8 mouse cellular contexts compared by ENCODE assay signal in the genomic region with DNA sequence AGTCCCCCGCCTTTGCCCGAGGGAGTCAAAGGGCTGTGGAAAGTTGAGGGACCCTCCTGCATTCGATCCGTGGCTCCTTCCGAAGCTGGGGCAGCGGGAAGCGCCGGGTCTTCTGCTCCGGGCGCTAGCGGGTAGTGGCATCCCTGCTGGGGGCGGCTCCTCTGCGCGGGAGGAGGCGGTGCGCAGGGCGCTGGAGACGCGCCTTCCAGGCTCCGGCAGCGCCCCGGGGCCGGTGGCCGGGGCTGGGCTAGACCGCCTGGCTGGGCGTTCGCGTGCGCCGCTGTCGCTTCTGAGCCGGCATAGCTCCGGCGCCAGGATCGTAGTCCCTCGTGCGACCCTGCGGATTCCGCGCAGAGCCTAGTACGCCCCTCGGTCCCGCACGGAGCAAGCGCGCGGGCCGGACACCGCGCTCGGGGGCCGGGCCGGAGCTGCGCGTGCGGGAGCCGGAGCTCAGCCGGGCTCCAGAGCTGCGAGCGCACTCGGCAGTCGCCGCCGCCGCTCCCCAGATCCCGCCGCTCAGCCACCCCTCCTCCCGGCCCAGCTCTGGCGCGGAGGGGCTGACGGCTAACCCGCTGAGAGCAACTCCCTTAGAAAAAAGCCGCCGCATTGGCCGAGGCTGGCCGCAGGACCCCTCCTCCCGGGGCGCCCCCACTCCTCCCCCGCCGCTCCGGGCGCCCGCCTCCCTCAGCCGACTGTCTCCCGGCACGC. TPM values are rescaled to one million over a fixed set of nuclear protein-coding genes. Genes with fewer than 3 reads are reported as not detected.
A peak's percentile ranks its signal among the peaks of the same experiment; 100 is the strongest.
DNase-seq lines count a peak whose midpoint lies in the region; ATAC-seq lines count a peak whose summit lies in the region.

A gene (plus strand): TSS at position 236 of the 708 bp plus-strand sequence.

- peaks cover 87% of the 10 kb centered on the region for H3K27me3 ChIP-seq in hindbrain, embryonic 10.5 days (ENCODE audit: insufficient read depth, poor library complexity, severe bottlenecking)

- DNase-seq in CD4-positive, CD25-positive, alpha-beta regulatory T cell, adult 2 months (ENCODE audit: low read depth, low spot score) = peak; percentile 5
- peak; percentile 19 for DNase-seq in cerebellum, adult 9-10 months
- peak; percentile 27 to 68 for DNase-seq in frontal cortex, postnatal 10 days (ENCODE audit: low spot score in 2 of 2)
- peak; percentile 75 for DNase-seq in hindbrain, embryonic 10.5 days (ENCODE audit: low spot score)
- DNase-seq in left cerebral cortex, adult 8-10 months (ENCODE audit: low spot score in 2 of 2) = peak; percentile 25 to 31
- peak; percentile 76 to 91 for DNase-seq in lung, postnatal 4 days
- peak; percentile 34 to 39 for DNase-seq in right cerebral cortex, postnatal 36 days (ENCODE audit: low spot score in 2 of 2)

- under 1% methylated on average over 85 of the region's 86 CpGs for WGBS in hindbrain, embryonic 10.5 days

- H3K4me3 ChIP-seq in hindbrain, embryonic 10.5 days = peak within 1 kb of the TSS; percentile 78

- ATAC-seq in CD4-positive, CD25-positive, alpha-beta regulatory T cell, adult 4 months = no peak

- H3K4me1 ChIP-seq in hindbrain, embryonic 10.5 days (replicated peaks) = peaks cover 19% of the 10 kb centered on the region

- H3K27ac ChIP-seq in hindbrain, embryonic 10.5 days = peak within 1 kb of the TSS; percentile 86

- no peaks in the 10 kb centered on the region for H3K36me3 ChIP-seq in hindbrain, embryonic 10.5 days

- no peaks in the 10 kb centered on the region for H3K9me3 ChIP-seq in hindbrain, embryonic 10.5 days

RNA-seq across cellular contexts. Expression of the gene that starts here (rescaled TPM):
- polyA plus RNA-seq in CD4-positive, CD25-positive, alpha-beta regulatory T cell, adult 4 months (2017; shearing (Covaris generic)) = not detected
- 1.6 and 3.1 TPM in 2 replicates for polyA plus RNA-seq in hindbrain, embryonic 10.5 days (2016; fragmentation: Nextera tagmentation; extraction: Ambion mirVana)
- total RNA-seq in left cerebral cortex, adult 8-10 months (2022) = 10 to 100 TPM in 1 of 4 experiments, 1 to 10 TPM in 3; 7.9 to 10.4 (median 9.6) TPM

Comparison
In these comparisons a context has a peak if more than half of its experiments do, and no peak if none do; other contexts are left out.
1. DNase-seq: peak in every context shown above with its lines; median percentile 84 in lung, postnatal 4 days; 75 in hindbrain, embryonic 10.5 days; 48 in frontal cortex, postnatal 10 days; 36 in right cerebral cortex, postnatal 36 days; 28 in left cerebral cortex, adult 8-10 months; 19 in cerebellum, adult 9-10 months; 5 in CD4-positive, CD25-positive, alpha-beta regulatory T cell, adult 2 months.